Comparison of ENCODE assay signal across 14 mouse cellular contexts in the genomic region with DNA sequence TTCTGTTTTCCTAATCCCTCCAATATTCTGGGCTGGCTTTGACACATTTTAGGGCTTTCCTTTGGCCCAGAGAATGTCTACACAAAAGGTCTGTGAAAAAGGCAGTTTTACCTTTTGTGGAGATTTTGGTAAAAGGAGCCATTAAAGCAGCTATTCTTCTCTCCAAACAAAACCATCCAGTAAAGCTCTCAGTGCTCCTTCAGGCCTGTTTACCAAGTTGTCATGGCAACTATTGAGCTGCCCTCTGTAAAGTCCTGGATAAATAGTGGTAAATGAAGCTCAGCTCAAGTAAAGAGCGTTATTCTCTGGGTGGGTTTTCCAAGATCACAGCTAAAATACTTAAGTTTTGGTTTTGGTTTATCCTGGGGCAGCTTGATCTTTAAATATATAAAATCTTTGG.
DNase-seq lines count a peak whose midpoint lies in the region; ATAC-seq and TF ChIP-seq lines count a peak whose summit lies in the region.
"Had no signal": no experiment of that assay in that cellular context is flagged by ENCODE, and none has a peak within 500 bp of the region (broad histone marks: within the 10 kb centered on the region; RNA-seq: fewer than 3 reads in every experiment).

No protein-coding gene starts in this region.

- no peaks in the 10 kb centered on the region for H3K27me3 ChIP-seq in embryonic facial prominence, embryonic 10.5 days (replicated peaks; ENCODE audit: low read depth, poor library complexity, severe bottlenecking)
- H3K27me3 ChIP-seq in hindbrain, embryonic 12.5 days: no peaks in the 10 kb centered on the region
- no peaks in the 10 kb centered on the region for H3K27me3 ChIP-seq in midbrain, postnatal 0 days (ENCODE audit: insufficient read depth, low read length)

- no peak for DNase-seq in left cerebral cortex, adult 2 months (ENCODE audit: extremely low spot score in 1 of 2, low spot score in 2 of 2)
- no peak for DNase-seq in left cerebral cortex, postnatal 25 days (ENCODE audit: low spot score in 2 of 2)
- no peak for DNase-seq in embryonic facial prominence, embryonic 10.5 days (ENCODE audit: low spot score)
- DNase-seq in midbrain, postnatal 0 days (ENCODE audit: low spot score): peak; percentile 56
- DNase-seq in cerebellum, adult 9-10 months: no peak
- no peak for DNase-seq in ovary, postnatal 10 days (ENCODE audit: low spot score)
- DNase-seq: cerebellum, postnatal 14 days; heart, adult 18-20 months; kidney, postnatal 36 days; lung, postnatal 36 days; spleen, adult 18-20 months; thymus, postnatal 14 days had no signal

- H3K4me2 ChIP-seq in hindbrain, embryonic 12.5 days (replicated peaks): peak overlapping the region; percentile 46
- 0 out of 2 replicates have a peak overlapping the region, but pooled peaks have one; percentile 1 for H3K4me2 ChIP-seq in midbrain, postnatal 0 days (ENCODE audit: low read depth, low read length, poor library complexity, severe bottlenecking)

- H3K9me3 ChIP-seq in embryonic facial prominence, embryonic 10.5 days: peaks cover 8% of the 10 kb centered on the region; the same call in 1 of the 2 replicates
- H3K9me3 ChIP-seq in hindbrain, embryonic 12.5 days (replicated peaks): no peaks in the 10 kb centered on the region
- no peaks in the 10 kb centered on the region for H3K9me3 ChIP-seq in midbrain, postnatal 0 days (ENCODE audit: low read length)

- H3K4me1 ChIP-seq in embryonic facial prominence, embryonic 10.5 days: peaks cover 43% of the 10 kb centered on the region
- H3K4me1 ChIP-seq in hindbrain, embryonic 12.5 days: peaks cover 23% of the 10 kb centered on the region; the same call in 1 of the 2 replicates
- H3K4me1 ChIP-seq in midbrain, postnatal 0 days (ENCODE audit: insufficient read depth, low read length): no peaks in the 10 kb centered on the region; the same call in 1 of the 2 replicates

- WGBS in embryonic facial prominence, embryonic 10.5 days: 42% methylated on average over 1 of the region's 1 CpGs
- 21% methylated on average over 1 of the region's 1 CpGs for WGBS in hindbrain, embryonic 12.5 days
- 11% methylated on average over 1 of the region's 1 CpGs for WGBS in midbrain, postnatal 0 days

- H3K9ac ChIP-seq in hindbrain, embryonic 12.5 days: no peak overlapping the region
- no peak overlapping the region for H3K9ac ChIP-seq in midbrain, postnatal 0 days (replicated peaks; ENCODE audit: low read length, poor library complexity, severe bottlenecking)

- no peak for TF ChIP-seq CTCF in left cerebral cortex, adult 2 months (IDR thresholded peaks at IDR 0.05)
- no peak for TF ChIP-seq CTCF in midbrain, postnatal 0 days (IDR thresholded peaks at IDR 0.05)

- no peak overlapping the region; the same call in 1 of the 2 replicates for H3K27ac ChIP-seq in left cerebral cortex, adult 2 months
- H3K27ac ChIP-seq in embryonic facial prominence, embryonic 10.5 days (replicated peaks): peak overlapping the region; percentile 81; the same call in 1 of the 2 replicates
- peak overlapping the region; percentile 91 for H3K27ac ChIP-seq in hindbrain, embryonic 12.5 days
- peak overlapping the region; percentile 74 for H3K27ac ChIP-seq in midbrain, postnatal 0 days (ENCODE audit: low read depth, low read length)

- intact Hi-C loops in left cerebral cortex, adult 2 months (cut with DNase I): no loop called here
- intact Hi-C loops in left cerebral cortex, postnatal 25 days (cut with DNase I): no loop called here

- H3K4me3 ChIP-seq in left cerebral cortex, adult 2 months: peak overlapping the region; percentile 31
- H3K4me3 ChIP-seq in embryonic facial prominence, embryonic 10.5 days: peak overlapping the region; percentile 49
- H3K4me3 ChIP-seq in hindbrain, embryonic 12.5 days: peak overlapping the region; percentile 27
- H3K4me3 ChIP-seq in midbrain, postnatal 0 days (ENCODE audit: low read depth, low read length): peak overlapping the region; percentile 22

- ATAC-seq in hindbrain, embryonic 12.5 days (ENCODE audit: low FRiP score): peak; percentile 44
- ATAC-seq in midbrain, postnatal 0 days (ENCODE audit: low FRiP score): no peak
- no peak for ATAC-seq in megakaryocyte progenitor cell, adult 5-6 weeks (replicated peaks; ENCODE audit: poor library complexity)

- H3K36me3 ChIP-seq in embryonic facial prominence, embryonic 10.5 days (replicated peaks): peaks cover 33% of the 10 kb centered on the region
- H3K36me3 ChIP-seq in hindbrain, embryonic 12.5 days: no peaks in the 10 kb centered on the region
- H3K36me3 ChIP-seq in midbrain, postnatal 0 days (ENCODE audit: insufficient read depth, low read length): no peaks in the 10 kb centered on the region
